Mouse (Mus musculus) megakaryocyte, embryonic 14.5 days (primary cell): ENCODE measurements around the gene Cers6.

ENCODE experiments used
- FLI1 ChIP-seq: IDR thresholded peaks from 2 replicates; pipeline ENCODE4 v1.6.1; 2012; ENCODE audit warnings: low read length, inconsistent platforms, mixed read lengths
- GATA1 ChIP-seq: IDR thresholded peaks from 3 replicates; pipeline ENCODE4 v1.6.1; 2012; ENCODE audit warnings: mixed read lengths, low read length, inconsistent platforms, borderline replicate concordance

- TF ChIP-seq GATA1: no peak
- TF ChIP-seq FLI1: no peak
Measured at GRCm38 (mm10) chr2:69051596-69051995, 190.4 kb downstream of the Cers6 start.
